Mouse (Mus musculus): ENCODE data around the gene Chd3.
"Not testable (repeated sequence)": the region's sequence is repeated elsewhere in the genome, so short reads cannot be mapped to it uniquely, and the experiment has no call there.

The Chd3 gene

DNA sequence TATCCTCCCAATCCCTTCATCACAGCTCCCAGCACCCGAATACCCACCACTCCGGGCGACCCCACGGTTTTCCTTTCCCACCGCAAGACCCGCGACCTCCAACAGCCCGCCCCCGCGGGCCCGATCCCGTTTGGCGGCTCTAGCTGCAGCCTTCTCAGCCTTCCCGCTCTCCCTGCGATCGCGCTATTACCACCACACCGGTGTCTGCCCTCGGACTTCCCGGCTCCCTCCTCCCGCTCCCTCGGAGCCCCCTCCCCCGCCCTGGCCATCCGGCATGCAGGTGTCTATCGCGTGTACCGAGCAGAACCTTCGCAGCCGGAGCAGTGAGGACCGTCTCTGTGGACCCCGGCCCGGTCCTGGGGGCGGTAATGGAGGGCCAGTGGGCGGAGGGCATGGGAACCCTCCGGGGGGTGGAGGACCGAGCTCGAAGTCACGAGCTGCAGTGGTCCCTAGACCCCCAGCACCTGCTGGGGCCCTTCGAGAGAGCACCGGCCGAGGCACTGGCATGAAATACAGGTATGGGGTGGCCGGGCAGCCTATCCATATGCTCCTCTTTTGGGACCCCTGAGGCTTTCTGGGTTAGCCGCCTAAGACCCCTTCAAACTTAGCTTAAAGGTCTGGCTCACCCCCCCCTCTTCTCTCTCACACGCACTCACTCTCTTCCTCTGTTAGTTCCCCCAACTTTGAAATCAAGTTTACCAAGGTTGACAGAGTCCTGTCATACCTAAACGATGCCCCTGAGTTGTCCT, 42.6 kb downstream of the Chd3 start:
- CTCF ChIA-PET: no interaction called here

DNA sequence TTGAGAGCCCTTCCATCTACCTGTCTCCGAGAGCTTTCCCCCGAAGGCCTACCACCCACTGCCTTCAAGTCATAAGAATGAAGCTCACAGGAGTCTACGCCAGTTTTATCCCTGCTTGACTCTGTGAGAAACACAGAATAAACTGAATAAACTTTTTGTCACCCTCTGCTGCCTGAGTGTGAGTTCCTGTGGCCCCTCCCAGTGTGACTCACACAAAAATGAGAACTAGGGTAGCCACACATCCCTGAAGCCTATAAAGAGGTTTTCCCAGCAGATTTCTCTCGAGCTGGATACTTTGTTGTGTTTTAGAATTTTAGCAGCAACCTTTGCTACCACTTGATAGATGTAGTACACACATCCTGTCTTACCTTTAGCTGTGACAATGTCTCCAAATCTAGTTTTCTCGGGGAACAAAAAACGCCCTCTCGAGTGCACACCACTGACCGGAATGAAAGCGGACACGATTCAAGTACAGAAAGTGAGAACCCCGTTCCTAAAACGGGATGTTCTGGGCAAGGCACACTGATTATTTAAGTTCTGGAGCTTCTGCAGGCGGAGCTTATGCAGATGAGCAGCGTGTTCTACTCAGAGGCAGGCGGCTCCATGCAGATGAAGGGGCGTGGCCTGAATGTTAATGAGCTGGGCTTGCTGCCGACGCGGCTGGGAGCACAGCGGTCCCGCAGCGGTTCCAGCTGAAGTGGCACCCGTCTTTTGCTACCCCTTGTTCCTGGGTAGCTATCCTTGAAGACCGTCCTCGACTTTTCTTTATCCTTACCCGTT, 43.4 kb downstream of the Chd3 start, which contains the start of gene Kcnab3:
Kcnab3 (plus strand) TSS at position 631 of the 780 bp plus-strand sequence.
- CTCF ChIA-PET: interaction anchor here (0.7 kb wide), 1 partner anchor 20 kb away, joined by 4 read pairs; no protein-coding TSS in a partner anchor

DNA sequence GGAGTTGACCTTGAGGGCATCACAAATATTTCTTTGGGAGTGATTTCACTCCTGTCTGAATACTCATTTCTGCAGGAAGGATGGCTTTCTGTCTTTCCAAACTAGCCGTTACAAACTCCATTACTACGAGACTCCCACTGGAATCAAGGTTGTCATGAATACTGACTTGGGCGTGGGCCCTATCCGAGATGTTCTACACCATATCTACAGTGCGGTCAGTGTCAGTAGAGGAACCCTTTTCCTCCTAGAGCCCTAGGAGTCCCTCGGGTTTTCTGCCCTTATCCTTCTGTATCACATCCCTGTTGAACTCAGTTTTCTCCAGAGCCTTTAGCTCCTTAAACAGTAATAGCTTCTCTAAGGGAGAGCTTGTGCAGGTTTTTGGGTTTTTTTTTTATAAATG, 44.5 kb downstream of the Chd3 start:
- CTCF ChIA-PET: interaction anchor here (0.7 kb wide), 1 partner anchor 19 kb away, joined by 4 read pairs; no protein-coding TSS in a partner anchor

DNA sequence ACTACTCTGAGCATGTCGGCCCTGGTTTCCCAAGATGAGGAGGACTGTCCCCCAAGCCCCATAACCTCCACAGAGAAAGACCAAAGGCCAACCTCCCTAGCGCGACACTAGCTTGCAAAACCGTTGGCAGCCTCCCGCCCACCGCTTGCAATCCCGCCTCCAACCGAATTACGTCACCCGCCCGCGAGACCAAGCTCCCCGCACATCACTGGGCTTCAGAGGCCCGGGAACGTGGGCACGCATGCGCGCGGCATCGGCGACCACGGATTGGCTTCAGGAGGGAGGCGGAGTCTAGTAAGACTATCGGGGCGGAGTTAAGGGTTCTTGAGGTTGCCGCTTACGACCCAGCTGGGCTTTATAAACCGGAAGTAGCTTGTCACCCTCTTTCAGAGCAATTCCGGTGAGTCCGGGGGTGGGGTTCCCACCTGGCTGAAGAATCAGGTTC, 45.5 kb downstream of the Chd3 start, which contains the start of the genes Cntrob and Trappc1:
Cntrob (minus strand) TSS at position 109 of the 445 bp plus-strand sequence.
Trappc1 (plus strand) TSS at position 314 of the 445 bp plus-strand sequence.
- CTCF ChIA-PET: interaction anchor here (0.5 kb wide), 1 partner anchor 379 kb away, joined by 11 read pairs; no protein-coding TSS in a partner anchor

DNA sequence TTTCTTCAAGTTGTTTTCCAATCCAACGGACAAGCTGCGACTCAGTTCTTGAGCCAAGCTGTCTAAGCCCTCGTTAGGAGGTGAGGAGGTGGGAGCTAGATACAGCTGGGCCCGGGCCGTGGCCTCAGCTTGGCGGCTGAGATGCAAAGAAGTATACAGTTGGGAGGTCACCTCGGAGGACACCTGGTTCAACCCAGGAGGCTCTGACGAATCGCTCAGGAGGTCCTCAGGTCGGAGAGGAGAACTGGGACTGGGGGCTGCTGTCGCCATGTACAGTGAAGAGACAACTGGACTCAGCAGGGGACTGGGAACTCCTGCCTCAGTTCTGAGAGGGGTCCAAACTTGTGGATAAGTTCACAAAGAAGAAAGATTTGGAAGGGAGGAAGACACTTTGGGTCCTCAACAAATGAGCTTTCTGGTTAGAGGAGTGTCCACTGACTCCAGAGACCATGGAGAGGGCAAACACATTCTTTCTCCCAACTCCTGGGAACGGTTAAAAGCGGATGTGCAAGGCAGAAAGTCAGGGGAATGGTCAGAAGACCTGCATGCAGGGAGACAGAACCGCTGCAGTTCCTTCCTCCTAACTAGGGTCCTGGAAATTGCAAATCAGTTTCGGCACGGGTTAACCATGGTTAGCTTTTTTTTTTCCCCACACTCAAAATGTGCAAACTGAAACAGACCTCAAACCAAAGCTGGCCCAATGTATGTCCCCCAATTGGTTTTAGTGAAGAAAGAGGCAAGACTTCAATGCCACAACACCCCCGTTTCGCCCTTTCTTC, 46.3 kb downstream of the Chd3 start:
- CTCF ChIA-PET: interaction anchor here (0.6 kb wide), 1 partner anchor 47 kb away, joined by 7 read pairs; no protein-coding TSS in a partner anchor

DNA sequence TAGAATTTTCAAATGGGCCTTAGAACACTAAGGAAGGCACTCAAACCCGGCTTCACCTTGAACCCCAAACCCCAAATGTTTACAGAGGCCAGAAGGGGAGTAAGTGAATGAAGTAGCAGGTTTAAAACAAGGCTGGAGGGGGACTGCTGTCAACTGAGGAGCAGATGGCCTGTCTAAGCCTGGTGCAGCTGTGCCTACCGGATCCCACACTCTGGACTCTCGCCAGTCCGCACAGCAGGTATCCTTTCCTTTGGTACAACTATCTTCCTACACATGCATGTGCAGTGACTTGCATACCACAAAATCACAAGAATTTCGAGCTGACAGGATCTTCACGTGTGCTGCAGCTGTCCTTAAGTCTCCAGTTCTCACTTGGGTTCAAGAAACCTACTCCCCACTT, 47.2 kb downstream of the Chd3 start:
- CTCF ChIA-PET: no interaction called here

DNA sequence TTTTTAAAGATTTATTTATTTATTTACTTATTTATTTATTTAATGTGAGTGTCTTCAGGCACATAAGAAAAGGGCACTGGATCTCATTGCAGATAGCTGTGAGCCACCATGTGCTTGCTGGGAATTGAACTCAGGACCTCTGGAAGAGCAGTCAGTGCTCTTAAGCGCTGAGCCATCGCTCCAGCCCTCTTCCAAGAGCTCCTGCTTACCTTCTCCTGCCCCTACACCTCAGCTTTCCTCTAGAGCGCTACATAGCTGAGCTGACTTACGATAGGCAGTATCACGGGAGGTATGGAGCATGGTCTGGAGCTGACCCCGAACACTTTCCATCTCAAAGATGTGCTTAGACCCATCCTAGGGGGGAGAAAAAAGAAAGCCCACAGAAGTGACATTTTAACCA, 47.6 kb downstream of the Chd3 start:
- CTCF ChIA-PET: no interaction called here

DNA sequence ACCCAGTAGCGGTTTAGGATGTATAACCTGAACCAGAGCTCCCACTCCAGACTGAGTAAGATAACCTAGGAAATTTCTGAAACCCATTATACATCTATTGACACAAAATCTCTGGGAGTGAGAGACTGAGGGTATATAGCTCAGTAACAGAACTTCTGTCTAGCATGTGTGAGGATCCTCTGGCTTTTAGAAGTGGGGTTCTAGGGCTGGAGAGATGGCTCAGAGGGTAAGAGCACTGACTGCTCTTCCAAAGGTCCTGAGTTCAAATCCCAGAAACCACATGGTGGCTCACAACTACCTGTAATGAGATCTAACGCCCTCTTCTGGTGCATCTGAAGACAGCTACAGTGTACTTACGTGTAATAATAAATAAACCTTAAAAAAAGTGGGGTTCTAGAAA, 51.2 kb downstream of the Chd3 start:
- CTCF ChIA-PET: not testable (repeated sequence)

DNA sequence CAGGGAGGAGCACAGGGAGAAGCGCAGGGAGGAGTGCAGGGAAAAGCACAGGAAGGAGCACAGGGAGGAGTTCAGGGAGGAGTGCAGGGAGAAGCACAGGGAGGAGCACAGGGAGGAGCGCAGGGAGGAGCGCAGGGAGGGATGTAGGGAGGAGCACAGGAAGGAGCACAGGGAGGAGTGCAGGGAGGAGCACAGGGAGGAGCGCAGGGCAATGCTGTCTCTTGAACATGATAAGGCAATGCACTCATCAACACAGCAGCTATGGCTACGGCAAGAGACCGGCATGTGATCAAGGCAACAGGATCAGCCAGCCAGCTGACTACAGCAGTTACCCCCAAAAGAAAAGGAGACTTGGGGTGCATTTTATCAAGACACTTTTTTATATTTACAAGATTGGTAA, 52.8 kb downstream of the Chd3 start:
- CTCF ChIA-PET: no interaction called here

DNA sequence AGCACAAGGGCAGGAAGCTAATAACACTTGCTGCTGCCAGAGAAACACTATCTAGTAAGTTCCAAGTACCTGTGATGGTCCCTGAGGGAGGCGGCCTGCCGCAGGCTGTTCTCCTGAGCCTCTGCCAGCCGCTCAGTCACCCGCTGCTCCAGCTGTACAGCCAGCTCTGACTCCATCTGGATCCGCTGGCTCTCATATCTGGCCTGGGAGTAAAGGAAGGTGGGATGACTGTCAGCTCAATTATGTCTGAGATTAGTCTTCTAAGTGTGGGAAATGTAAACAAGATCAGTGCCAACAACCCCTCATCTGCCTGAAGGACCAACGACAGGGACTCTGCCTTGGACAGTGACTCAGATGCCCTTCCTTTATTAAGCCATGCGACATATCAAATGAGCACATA, 57.9 kb downstream of the Chd3 start:
- CTCF ChIA-PET: no interaction called here

DNA sequence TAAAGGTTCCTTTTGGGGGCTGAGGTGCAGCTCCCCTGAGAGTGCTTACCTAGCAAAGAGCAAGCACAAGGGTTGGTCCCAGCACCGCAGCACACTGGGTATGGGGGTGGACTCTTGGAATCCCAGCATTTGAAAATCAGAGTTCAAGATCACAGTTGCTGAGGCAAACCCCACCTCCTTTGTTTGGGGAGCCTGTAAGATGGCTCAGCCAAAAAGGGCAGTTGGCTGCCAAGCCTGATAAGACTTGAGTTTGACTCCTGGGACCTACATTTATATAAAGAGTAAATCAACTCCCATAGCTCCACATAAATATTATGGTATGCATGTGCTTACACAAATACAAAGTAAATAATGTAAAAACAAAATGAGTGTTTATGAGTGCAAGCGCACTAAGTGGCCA, 63.2 kb downstream of the Chd3 start:
- CTCF ChIA-PET: interaction anchor here (0.6 to 0.7 kb wide), 3 partner anchors 19 to 72 kb away, joined by 3 to 4 read pairs (median 3); no protein-coding TSS in a partner anchor

DNA sequence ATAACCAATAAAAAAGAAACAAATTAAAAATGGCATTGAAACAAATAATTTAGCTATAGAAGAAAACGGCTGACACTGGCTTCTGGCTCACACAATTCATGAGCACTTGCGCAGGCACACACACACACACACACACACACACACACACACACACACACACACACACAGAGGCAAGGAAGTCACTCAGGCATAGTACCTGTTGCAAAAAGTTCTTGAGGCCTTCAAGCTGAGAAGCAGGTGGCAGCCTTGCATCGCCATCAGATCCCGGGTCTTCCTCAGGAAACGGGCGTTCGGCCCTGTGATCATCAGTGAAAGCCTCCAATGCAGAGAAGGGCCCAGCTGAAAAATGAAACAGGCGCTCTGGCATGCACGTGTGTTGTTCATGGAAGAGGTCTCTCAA, 63.9 kb downstream of the Chd3 start:
- CTCF ChIA-PET: interaction anchor here (0.5 to 1.2 kb wide), 6 partner anchors 20 to 104 kb away, joined by 3 to 7 read pairs (median 4); no protein-coding TSS in a partner anchor

DNA sequence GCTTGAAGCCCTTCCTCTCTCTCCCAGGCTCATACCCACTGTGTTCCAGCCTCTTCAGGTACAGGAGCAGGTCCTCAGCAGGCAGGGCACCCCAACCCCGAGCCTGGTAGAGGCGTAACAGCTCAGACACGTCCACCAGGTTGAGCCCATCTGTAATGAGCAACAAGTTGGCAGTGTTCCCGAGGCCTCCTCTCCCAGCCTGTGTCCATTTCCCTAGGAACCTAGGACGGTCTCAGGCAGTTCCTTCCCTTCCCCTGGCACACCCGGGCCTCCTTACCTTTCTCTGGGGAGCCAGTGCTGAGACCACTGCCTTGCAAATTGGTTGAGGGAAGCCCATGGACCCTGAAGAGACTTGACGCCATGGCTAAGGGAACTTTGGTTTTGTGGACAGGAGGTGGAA, 66.4 kb downstream of the Chd3 start:
- CTCF ChIA-PET: no interaction called here

DNA sequence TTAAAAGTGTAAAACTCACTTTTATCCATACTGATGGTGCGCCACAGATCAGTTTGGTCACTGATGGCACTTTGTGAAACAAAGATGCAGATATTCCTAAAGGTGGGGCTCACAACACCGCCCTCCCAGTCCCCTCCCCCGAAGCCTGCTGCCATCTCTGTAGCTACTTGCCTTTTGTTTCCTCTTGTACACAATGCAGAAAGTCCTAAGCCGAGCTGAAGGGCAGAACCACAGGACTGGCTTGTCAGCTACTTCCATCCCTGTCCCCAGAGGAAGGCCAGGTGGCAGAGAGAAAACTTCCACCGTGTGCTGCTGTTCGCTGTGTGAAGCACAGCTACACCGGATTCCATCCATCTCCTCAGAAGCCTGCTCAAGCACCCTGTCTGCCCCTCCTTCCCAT, 71.0 kb downstream of the Chd3 start:
- CTCF ChIA-PET: interaction anchor here (0.7 kb wide), 1 partner anchor 126 kb away, joined by 3 read pairs; no protein-coding TSS in a partner anchor

DNA sequence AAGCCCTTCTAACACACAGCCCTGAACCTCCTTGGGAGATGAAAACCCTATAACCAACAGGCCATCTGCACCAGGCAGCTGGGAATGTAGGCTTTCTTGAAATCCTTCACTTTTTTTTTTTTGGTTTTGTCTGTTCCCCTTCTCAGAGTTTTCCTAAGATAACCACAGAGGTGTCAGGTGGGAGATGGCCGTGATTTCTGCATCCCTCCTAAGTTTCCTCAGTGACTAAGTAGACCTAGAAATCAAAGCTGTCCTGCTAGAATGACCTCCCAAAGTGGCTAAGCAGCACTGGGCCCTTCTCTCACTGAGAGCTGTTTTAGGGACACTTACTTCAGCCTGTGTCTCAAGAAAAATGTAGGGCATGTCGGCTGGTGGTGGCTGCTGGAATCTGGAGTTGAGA, 71.4 kb downstream of the Chd3 start:
- CTCF ChIA-PET: interaction anchor here (0.7 kb wide), 1 partner anchor 127 kb away, joined by 3 read pairs; no protein-coding TSS in a partner anchor

DNA sequence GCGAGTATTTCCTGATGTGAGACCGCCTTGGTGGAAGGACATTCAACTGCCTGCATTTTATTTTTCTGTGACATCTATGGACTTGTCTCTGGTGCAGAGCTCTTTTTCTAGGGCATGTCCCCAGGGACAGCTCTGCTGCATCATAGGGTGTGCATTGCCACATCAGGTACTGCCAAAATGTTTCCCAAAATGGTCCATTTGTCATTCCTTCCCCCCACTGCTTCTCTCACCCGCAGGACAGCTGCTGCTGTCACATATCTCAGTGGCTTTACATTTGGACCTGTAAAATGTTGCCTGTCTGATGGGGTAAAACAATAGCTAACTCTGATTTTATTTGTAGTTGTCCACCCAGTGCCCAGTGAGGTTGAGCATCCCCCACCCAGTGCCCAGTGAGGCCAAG, 73.9 kb downstream of the Chd3 start:
- CTCF ChIA-PET: no interaction called here
